Mouse (Mus musculus) bone marrow, adult 2 months (tissue): ENCODE results near the gene Pcnx2.

Experiments
- CTCF ChIP-seq: fragments of 200-500 bp; IDR thresholded peaks from 2 replicates; pipeline ENCODE4 v1.5.1; 2011; ENCODE audit warnings: low read length, control low read depth; ENCODE audit not compliant: control insufficient read depth, insufficient read depth
- POLR2A ChIP-seq: fragments of 200-500 bp; IDR thresholded peaks from 2 replicates; pipeline ENCODE4 v1.6.1; 2011; ENCODE audit warnings: low read depth, mild to moderate bottlenecking, control low read depth, low read length, borderline replicate concordance; ENCODE audit not compliant: control insufficient read depth

DNA sequence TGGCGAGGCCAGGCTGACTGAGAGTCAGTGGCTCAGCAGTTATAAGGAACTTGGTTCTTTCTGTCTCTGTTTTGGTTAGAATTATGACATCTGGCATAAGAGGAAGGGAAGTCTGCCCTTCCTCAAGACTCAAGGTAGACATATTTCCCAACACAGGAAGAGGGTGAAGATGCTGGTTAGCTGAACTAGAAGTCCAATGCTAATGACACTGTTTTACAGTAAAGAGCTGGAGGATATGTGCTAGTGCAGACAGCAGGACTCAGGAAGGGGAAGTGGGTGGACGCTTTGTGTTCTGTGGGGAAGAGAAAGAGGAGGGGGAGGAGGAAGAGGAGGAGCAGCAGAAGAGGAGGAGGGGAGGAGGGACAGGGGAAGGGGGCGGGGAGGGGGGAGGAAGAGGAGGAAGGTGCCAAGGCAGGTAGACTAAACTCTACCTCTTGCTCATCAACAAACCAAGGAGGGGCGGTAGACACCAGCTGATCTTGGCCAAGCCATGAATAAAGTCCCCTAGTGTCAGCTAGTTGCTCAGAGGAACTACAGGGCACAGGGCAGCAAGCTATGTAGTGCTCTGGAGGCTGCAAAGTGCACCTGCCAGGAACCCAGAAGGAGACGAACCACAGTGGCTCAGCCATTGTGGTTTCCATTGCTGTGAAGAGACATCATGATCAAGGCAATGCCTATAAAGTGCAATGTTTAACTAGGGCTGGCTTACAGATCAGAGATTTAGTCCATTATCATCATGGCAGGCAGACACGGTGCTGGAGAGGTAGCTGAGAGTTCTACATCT is 172.9 kb downstream of the Pcnx2 start:
- no peak; the same call in 1 of the 2 replicates for TF ChIP-seq CTCF
- no peak for TF ChIP-seq POLR2A
